In the genomic region with DNA sequence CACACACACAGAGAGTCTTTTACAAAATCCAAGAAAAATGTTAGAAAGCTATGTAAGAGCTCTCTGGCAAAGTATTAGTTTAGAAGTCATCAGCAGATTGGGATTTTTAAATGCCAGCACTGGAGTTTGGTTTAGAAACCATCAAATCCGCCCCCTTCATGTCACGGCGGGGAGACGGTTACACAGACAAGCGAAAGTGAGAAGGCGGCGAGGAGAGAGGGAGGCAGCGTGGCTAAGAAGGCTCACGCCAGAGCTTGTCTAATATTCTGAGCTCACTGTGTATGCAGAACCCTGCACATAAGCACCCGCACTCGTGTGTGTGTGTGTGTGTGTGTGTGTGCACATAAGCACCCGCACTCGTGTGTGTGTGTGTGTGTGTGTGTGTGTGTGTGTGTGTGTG, we compare ENCODE assay signal across 17 mouse cellular contexts.
DNase-seq lines count a peak whose midpoint lies in the region; ATAC-seq lines count a peak whose summit lies in the region.
"Had no signal": no experiment of that assay in that cellular context is flagged by ENCODE, and none has a peak within 500 bp of the region (broad histone marks: within the 10 kb centered on the region; RNA-seq: fewer than 3 reads in every experiment).

No protein-coding gene starts in this region.

- no peak overlapping the region for H3K4me3 ChIP-seq in forebrain, embryonic 15.5 days
- no peak overlapping the region for H3K4me3 ChIP-seq in forebrain, embryonic 12.5 days (replicated peaks)
- H3K4me3 ChIP-seq in hindbrain, embryonic 13.5 days = no peak overlapping the region
- H3K4me3 ChIP-seq: heart, embryonic 13.5 days; limb, embryonic 13.5 days; megakaryocyte, embryonic 14.5 days had no signal

- H3K4me1 ChIP-seq in forebrain, embryonic 15.5 days = no peaks in the 10 kb centered on the region
- H3K4me1 ChIP-seq in forebrain, embryonic 12.5 days = no peaks in the 10 kb centered on the region
- H3K4me1 ChIP-seq in hindbrain, embryonic 13.5 days (replicated peaks) = no peaks in the 10 kb centered on the region
- H3K4me1 ChIP-seq: limb, embryonic 13.5 days had no signal

- no peak overlapping the region for H3K27ac ChIP-seq in forebrain, embryonic 15.5 days (replicated peaks)
- no peak overlapping the region for H3K27ac ChIP-seq in forebrain, embryonic 12.5 days
- H3K27ac ChIP-seq in hindbrain, embryonic 13.5 days = no peak overlapping the region
- H3K27ac ChIP-seq: limb, embryonic 13.5 days had no signal

- H3K27me3 ChIP-seq in forebrain, embryonic 15.5 days = no peaks in the 10 kb centered on the region
- peaks cover 1% of the 10 kb centered on the region for H3K27me3 ChIP-seq in forebrain, embryonic 12.5 days
- peaks cover 3% of the 10 kb centered on the region; the same call in 1 of the 2 replicates for H3K27me3 ChIP-seq in hindbrain, embryonic 13.5 days
- H3K27me3 ChIP-seq: heart, embryonic 13.5 days; limb, embryonic 13.5 days had no signal

- peak; percentile 32; the same call in 1 of the 2 replicates for ATAC-seq in forebrain, embryonic 15.5 days (replicated peaks)
- no peak for ATAC-seq in forebrain, embryonic 12.5 days (ENCODE audit: low FRiP score)
- no peak for ATAC-seq in hindbrain, embryonic 13.5 days (ENCODE audit: low FRiP score)
- ATAC-seq: Patski had no signal

- H3K9ac ChIP-seq in forebrain, embryonic 15.5 days (replicated peaks) = no peak overlapping the region
- H3K9ac ChIP-seq in forebrain, embryonic 12.5 days = no peak overlapping the region
- no peak overlapping the region for H3K9ac ChIP-seq in hindbrain, embryonic 13.5 days
- H3K9ac ChIP-seq: heart, embryonic 13.5 days; limb, embryonic 13.5 days had no signal

- H3K4me2 ChIP-seq in forebrain, embryonic 15.5 days (replicated peaks) = no peak overlapping the region
- H3K4me2 ChIP-seq in forebrain, embryonic 12.5 days = no peak overlapping the region
- H3K4me2 ChIP-seq in hindbrain, embryonic 13.5 days = no peak overlapping the region
- H3K4me2 ChIP-seq: limb, embryonic 13.5 days had no signal

- 71% methylated on average over 13 of the region's 13 CpGs for WGBS in forebrain, embryonic 15.5 days
- WGBS in forebrain, embryonic 12.5 days = 84% methylated on average over 11 of the region's 13 CpGs
- WGBS in hindbrain, embryonic 13.5 days = 85% methylated on average over 11 of the region's 13 CpGs

- H3K9me3 ChIP-seq in forebrain, embryonic 15.5 days = no peaks in the 10 kb centered on the region
- H3K9me3 ChIP-seq in forebrain, embryonic 12.5 days = no peaks in the 10 kb centered on the region
- no peaks in the 10 kb centered on the region; the same call in 1 of the 2 replicates for H3K9me3 ChIP-seq in hindbrain, embryonic 13.5 days

- no peaks in the 10 kb centered on the region for H3K36me3 ChIP-seq in forebrain, embryonic 15.5 days
- H3K36me3 ChIP-seq in forebrain, embryonic 12.5 days (replicated peaks) = no peaks in the 10 kb centered on the region
- no peaks in the 10 kb centered on the region for H3K36me3 ChIP-seq in hindbrain, embryonic 13.5 days
- H3K36me3 ChIP-seq: heart, embryonic 13.5 days; limb, embryonic 13.5 days had no signal

- peak; percentile 13 for DNase-seq in lung, postnatal 10 days
- no peak for DNase-seq in lung, adult 18-20 months
- DNase-seq in left cerebral cortex, adult 9 months (ENCODE audit: low spot score in 2 of 2) = peak; percentile 64 to 65
- DNase-seq in telencephalon, adult 2 months (ENCODE audit: low read depth, low spot score) = peak; percentile 76
- DNase-seq in thymus, postnatal 0 days (ENCODE audit: low spot score) = no peak
- DNase-seq: cerebellum, postnatal 10 days; gastrocnemius, postnatal 36 days; kidney, adult 18-20 months; kidney, postnatal 36 days; lung, adult 2 months had no signal

Comparison
In these comparisons a context has a peak if more than half of its experiments do, and no peak if none do; other contexts are left out.
1. DNase-seq: peak in lung, postnatal 10 days (single experiment), left cerebral cortex, adult 9 months (2 of 2) and telencephalon, adult 2 months (single experiment); none in lung, adult 18-20 months (0 of 2) and thymus, postnatal 0 days (single experiment).